Mouse (Mus musculus) right cerebral cortex, postnatal 4 days (tissue): ENCODE measurements at regions not wholly inside any gene's neighbourhood (a gene's known extent, or its start where the extent isn't known, plus 50 kb on each side); places are given as distances from the start of the nearest gene placed in this dataset.

ENCODE experiments used
- DNase-seq: peaks from one replicate; pipeline ENCODE4 v3.0.0-alpha.2; 2022

GRCm38 (mm10) chr16:21321188-21322070 lies 101.5 kb upstream of the Vps8 start:
- peak; percentile 37 for DNase-seq

DNA sequence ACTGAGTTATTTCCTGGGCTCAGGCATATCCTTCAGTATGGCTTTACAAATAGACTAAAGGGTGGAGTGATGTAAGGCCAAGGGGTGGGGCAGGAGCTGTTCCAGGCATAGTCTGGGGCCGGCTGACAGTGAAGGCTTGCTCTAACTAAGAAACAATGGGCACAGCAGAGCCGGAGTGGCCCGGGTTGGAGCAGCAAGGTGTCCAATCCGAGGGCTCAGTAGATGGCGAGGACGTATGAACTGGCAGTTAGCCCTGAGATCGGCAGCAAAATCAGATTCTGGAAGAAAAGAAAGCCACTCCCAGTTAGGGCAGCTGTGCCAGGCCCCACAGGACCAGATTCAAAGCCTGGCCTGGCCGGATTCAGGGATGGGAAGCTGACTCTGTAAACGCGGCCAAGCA lies 100.5 kb upstream of the Vps8 start:
- peak; percentile 21 for DNase-seq

DNA sequence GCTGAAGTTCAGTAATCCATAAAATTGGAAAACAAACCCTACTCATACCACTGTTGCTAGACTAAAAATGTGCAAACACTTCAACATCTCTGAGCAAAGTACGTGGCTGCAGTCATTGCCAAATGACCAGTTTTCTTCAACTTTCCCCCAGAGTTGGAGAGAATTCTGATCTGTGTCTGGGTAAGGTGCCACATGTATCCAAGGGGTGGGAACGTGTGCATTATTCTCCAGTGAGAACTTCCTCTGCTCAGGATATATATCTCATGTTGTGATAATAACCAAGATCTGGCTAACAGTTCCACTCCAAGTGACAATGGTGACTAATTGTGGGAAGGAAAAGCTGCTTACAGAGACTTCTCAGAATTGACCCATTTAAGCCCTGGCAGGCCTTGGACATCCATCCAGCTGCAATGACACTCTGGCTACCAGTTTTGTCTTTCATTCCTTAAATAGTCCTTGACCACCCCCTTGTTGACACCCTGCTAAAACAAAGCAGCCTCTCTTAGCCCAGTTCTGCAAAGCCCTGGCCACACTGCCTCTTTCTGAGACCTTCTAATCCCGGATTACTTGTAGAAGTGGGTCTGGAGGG lies 99.4 kb upstream of the Vps8 start:
- DNase-seq, result no peak

DNA sequence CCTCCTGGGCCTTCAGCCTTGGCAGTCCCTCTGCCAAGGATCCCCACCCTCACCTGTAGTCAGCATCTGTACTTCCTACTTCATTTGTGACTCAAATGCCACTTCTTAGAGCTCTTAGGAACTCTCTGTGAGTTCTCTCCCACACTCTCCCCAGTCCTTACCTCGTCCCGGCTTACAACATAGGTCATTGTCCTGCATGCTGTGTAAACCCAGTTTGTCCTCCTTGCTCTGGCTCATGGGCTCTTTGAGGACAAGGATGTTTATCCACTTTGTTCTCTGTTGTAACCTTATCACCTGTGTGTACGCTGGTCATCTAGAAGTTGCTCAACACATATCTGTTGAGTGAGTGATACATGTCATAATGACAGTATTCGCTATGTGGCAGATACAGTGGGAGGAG lies 94.9 kb upstream of the Vps8 start:
- no peak for DNase-seq

GRCm38 (mm10) chr16:21329199-21329598 lies 93.7 kb upstream of the Vps8 start:
- DNase-seq, result no peak

DNA sequence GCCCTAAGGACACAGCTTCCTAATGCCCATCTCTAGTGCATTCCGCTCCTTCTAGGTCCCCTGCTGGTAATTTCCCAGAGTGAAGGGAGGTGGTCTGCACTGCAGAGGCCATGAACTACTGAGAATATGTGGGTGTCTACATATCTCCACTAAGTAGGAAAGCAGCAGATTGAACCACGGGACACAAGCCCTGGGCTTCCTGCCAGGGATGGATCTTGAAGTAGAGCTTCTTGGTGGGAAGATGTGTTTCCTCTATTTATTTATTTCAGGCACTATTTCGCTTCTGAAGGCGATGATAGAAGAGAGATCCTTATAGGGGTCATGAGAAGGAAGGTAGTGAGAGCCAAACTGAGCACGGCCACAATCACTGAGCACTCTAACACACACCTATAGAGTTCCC lies 91.7 kb upstream of the Vps8 start:
- DNase-seq, result no peak

DNA sequence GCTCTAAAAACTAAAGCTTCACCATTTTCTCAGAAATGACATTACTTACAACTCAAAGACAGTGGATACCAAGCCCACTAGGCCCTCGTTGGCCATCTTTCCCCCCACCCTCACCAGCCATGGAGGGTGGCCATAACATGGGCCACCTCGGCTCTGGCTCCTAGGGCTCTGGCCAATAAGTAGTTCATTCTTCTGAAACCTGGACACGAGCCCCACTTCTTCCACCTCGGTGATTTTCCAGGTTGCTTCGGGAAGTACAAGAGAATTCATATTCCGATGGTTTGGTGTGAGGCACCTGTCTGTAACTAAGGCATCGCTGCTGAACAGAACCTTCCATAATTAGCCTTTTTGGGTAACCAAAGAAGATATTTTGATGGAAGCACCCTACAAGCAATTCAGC lies 90.5 kb upstream of the Vps8 start:
- no peak for DNase-seq

- DNase-seq, result no peak
Observed at GRCm38 (mm10) chr16:21332862-21333222, 90.1 kb upstream of the Vps8 start.

DNA sequence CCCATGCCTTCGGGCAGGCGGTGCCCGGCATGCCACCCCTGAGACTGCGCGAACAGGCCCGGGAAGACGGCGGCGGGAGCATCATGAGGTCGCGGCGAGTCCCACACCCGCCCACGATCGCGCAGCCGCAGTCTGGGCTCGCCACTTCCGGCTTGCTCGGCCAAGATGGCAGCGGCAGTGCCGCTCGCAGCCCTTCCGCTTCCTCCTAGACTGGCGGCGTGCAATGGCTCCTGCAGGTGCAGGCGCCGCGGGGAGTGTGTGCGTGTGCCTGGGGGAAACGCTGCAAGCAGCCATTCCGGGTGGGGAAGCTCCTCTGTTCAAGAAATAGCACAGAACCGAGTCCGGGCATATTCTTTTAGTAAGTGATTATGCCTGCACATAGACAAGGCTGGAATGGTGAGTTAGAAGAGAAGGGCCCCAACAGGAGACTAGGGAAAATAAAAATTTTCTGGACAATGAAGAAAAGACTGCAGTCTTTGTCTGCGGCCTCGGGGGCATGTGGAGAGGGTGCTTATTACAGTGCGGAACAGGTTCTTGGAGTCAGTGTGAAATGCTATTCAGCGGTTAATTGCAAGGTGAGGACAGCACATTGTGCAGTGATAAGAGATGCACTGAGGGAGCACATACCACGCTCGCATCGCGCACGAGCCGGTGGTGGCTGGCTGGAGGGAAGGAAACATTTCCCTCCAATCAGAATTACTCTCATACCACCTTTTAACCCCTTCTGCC lies 89.5 kb upstream of the Vps8 start:
- DNase-seq, result peak; percentile 91

DNA sequence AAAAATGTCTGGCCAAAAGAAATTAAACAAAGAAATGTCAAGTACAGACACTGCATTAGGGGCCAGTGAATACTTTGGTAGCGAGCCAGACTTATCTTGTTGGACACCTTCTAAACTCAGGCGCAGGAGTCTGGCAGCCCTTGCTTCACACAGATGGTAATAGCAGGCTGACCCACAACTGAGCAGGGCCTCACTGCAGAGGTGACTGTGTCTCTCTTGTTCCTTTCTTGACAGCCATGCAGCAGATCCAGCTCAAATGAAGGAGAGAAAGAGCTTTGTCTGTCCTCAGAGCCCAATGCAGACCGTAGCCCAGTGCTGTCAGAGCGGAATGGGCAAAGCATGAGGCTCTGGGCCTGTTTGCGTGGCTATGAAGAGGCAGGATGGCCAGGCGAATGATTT lies 83.9 kb upstream of the Vps8 start:
- no peak for DNase-seq

DNA sequence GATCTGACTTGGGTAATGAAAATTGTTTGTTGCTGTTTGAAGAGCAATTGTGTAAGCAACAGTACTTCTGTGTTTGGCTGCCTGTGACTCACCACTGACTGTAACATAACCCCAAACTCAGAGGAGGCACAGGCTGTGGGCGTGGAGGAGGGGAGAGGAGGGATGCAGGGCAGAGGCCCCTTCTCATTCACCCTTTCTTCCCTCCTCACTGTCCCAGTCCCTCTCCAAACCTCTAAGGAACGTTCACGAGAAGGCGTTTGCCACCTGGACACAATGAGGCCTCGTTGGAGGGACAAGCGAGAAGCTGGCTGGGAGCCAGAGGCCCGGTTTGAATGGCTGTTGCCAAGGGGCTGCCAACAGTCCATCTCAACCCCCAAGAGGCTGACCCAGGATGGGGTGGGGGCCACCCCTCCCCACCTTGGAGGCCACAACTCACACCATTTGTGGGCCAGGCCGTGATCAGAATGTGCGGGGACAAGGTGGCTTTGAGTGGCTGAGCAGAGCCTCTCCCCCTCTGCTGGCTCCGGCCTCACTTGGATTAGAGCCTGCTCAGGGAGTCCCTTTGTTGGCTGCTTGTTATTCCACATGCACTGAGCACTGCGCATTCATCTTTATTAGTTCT lies 83.3 kb upstream of the Vps8 start:
- DNase-seq, result peak; percentile 77

DNA sequence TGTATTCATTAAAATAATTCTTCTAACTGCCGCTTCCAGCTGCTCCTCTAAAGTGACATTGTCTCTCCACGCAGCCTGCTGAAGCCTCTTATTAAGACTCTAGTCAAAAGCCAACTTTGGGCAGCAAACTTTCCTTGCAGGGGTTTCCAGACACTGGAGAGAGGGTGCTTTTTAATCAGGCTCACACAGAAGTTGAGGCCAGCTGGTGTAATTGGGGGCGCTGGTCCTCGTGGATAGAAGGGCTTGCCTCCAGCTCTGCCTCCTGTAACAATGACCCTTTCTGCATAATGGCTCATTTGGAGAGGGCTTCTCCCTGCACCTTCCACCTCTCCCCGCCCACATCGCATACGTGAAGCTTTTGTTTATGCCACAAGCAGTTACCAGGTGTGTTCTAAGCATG lies 82.8 kb upstream of the Vps8 start:
- no peak for DNase-seq

- no peak for DNase-seq
Observed at GRCm38 (mm10) chr16:21349869-21350268, 73.0 kb upstream of the Vps8 start.

DNA sequence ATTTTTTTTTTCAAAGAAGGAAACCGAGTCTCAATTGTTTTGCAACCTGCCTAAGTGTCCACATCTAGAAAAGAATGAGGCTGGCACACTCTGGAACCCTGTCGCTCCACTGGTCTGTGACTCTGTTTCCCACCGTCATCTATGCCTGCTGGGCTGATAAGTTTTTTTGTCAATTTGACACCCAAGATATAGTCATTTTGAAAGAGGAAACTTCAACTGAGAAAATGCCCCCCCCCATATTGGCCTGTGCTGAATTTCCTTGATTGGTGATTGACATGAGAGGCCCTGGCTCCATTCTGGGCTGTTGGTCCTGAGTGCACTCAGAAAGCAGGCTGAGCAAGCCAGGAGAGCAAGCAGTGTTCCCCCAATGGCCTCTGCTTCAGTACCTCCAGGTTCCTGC lies 71.6 kb upstream of the Vps8 start:
- DNase-seq, result no peak

DNA sequence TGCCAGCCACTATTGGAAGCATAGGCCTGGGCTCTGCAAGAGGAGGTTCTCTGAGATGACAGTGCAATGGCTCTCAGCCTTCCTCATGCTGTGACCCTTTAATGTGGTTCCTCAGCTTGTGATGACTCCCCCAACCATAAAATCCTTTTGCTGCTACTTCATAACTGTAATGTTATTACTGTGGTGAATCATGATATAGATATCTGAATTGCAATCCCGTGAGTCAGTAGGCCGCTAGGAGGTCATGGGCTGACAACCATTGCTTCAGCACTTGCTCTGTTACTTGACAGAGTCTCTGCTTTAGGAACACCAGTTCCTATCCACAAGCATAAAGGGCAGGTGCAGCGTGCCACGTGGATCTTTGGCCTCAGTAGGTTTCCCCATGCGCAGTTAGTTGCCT lies 69.8 kb upstream of the Vps8 start:
- DNase-seq, result no peak

- peak; percentile 47 for DNase-seq
Observed at GRCm38 (mm10) chr16:21353545-21353944, 69.4 kb upstream of the Vps8 start.

GRCm38 (mm10) chr16:21355638-21356037 lies 67.3 kb upstream of the Vps8 start:
- no peak for DNase-seq

- no peak for DNase-seq
Observed at GRCm38 (mm10) chr16:21357433-21357832, 65.5 kb upstream of the Vps8 start.

DNA sequence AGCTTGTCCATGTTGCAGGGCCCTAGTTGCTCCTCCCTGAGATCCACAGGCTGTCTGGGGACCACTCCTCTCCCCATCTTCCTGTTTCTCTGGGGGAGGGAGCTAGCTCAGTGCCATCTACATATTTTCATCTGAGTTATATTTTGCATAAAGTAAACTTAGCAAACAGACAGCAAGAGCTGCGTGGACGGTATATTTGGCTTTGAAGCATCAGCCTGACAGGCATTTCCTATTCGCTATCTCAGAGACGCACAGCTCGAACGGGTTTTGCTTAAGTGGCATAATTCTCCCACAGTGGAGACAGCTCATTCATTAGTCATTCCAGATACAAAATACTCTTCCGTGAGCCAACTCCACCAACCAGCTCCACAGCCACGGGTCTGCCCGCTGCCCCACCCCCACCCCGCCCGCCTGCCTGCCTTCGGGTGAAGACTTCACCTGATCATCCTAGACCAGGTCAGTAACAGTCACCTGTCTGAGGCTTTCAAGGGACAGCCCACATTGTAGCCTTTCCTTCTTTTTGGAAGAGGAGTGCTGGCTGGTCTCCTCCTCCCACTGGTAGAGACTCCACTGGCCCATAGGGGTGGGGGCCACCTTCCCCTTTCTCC lies 64.5 kb upstream of the Vps8 start:
- DNase-seq, result no peak

DNA sequence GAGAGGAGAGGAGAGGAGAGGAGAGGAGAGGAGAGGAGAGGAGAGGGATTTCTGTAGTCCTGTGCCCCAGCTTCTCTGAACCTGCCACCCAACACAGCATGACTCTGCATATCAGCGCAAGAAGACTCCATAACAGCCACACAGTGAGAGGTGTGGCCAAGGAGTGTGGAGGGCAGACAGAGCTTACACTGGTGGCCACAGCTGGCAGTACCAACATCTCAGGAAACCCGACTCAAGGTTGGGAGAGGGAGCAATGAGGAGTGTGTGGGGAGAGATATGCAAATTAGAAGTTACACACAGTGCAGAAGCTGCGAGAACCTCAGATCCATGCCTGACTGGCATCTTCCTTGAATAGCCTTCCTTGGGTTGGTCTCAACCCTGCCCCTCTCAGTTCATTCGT lies 63.5 kb upstream of the Vps8 start:
- DNase-seq, result no peak

DNA sequence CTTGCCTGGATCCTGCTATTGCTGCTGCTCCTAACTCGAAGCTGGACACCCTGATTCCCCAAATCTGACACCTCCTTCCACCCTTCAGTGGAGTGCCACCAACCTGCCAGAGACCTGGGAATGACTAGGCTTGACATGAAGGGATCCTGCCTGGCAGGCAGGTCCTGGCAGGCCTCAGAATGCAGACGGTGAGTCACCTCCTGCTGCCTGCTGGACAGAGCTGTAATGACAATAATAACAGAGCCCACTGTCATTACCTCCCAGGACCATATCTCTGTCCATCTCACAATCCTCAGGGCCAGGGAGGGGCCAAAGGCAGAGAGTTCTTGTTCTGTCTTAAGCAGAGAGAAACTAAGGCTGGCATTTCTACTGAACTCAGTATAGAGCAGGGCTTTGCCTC lies 61.5 kb upstream of the Vps8 start:
- no peak for DNase-seq

- DNase-seq, result no peak
Observed at GRCm38 (mm10) chr16:21362663-21363367, 60.1 kb upstream of the Vps8 start.

DNA sequence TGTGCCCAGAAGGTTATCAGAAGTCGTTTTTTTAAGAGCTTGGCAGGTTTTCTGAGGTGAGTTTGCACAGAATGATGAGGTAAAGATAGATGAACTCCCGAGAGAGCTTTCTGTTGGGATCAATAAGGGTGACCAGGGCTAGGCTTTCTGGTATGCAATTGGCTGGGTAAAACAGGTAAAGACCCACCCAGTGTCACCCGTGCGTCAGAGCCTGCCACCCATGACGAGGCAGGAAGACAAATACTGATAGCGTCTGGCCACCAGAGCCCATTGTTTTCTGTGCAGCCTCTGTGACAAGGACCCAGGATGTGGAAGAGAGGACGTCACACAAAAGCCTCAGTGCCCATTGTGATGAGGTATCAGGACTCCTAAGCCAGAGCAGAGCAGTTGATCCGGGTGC lies 58.0 kb upstream of the Vps8 start:
- DNase-seq, result no peak
